9 mouse cellular contexts compared by ENCODE assay signal in the genomic region with DNA sequence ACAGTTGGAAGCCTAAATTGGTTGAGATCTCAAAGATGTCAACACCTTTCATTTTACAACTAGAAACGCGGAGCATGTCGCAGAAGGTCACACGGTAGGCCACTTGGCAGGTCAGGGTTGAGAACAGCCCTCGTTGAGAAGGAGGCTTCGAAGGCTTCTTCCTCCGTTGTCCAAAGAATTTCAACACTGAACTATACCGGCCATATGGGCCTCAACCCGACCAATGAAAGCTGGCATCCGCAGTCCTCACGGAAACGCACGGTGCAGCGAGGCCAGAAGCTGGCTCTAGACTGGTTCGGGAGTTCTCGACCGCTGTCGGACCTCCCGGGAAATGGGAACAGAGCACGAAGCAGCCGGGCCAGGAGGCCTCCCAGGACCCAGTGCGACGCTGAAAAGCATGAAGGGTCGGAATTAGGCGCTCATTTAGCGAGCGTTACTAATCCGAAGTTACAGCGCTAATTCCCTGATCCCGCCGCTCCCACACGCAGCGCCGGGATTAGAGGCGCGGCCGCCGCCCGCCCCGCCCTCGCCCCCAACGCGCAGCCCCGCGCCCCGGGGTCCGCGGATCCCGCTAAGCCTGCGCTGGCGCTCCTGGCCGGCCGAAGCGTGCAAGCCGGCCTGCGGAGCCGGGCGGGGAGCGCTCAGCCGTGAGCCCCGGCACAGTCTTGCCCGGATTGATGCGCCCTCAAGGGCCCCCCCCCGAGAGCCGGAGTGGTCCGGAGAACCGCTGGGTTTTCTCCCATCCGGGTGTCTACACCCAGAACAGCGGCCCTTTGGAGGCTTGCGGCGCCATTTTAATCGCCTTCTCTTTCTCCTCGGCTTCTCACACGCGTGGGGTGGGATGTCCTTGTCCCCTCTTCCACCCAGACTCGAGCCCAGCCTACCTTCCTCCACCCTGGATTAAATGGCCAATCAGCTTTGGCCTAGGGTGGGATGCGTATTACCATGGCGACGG. TPM values are rescaled to one million over a fixed set of nuclear protein-coding genes. Genes with fewer than 3 reads are reported as not detected.
DNase-seq lines count a peak whose midpoint lies in the region; ATAC-seq and TF ChIP-seq lines count a peak whose summit lies in the region.
"Had no signal": no experiment of that assay in that cellular context is flagged by ENCODE, and none has a peak within 500 bp of the region (broad histone marks: within the 10 kb centered on the region; RNA-seq: fewer than 3 reads in every experiment).

No protein-coding gene starts in this region.

- peak overlapping the region; percentile 44 for H3K4me2 ChIP-seq in lung, postnatal 0 days (replicated peaks; ENCODE audit: low read depth, low read length)
- H3K4me2 ChIP-seq in hindbrain, embryonic 16.5 days (ENCODE audit: low read length) = peak overlapping the region; percentile 89

- no peaks in the 10 kb centered on the region for H3K36me3 ChIP-seq in lung, postnatal 0 days (ENCODE audit: insufficient read depth, low read length)
- no peaks in the 10 kb centered on the region for H3K36me3 ChIP-seq in hindbrain, embryonic 16.5 days (ENCODE audit: control insufficient read depth, insufficient read depth, low read length)

- no peak overlapping the region for H3K27ac ChIP-seq in lung, postnatal 0 days (ENCODE audit: low read length)
- H3K27ac ChIP-seq in hindbrain, embryonic 16.5 days (ENCODE audit: low read depth, low read length) = peak overlapping the region; percentile 97
- H3K27ac ChIP-seq in olfactory bulb, adult 2 months (ENCODE audit: insufficient read depth, low read depth, low read length) = peak overlapping the region; percentile 91

- H3K4me1 ChIP-seq in lung, postnatal 0 days (ENCODE audit: insufficient read depth, low read depth, low read length) = no peaks in the 10 kb centered on the region
- H3K4me1 ChIP-seq in hindbrain, embryonic 16.5 days (ENCODE audit: control insufficient read depth, insufficient read depth, low read depth, low read length) = peaks cover 35% of the 10 kb centered on the region
- peaks cover 22% of the 10 kb centered on the region for H3K4me1 ChIP-seq in olfactory bulb, adult 2 months (ENCODE audit: control insufficient read depth, insufficient read depth, low read length)

- H3K9me3 ChIP-seq in lung, postnatal 0 days (ENCODE audit: low read length) = no peaks in the 10 kb centered on the region
- H3K9me3 ChIP-seq in hindbrain, embryonic 16.5 days (ENCODE audit: control insufficient read depth, low read length) = no peaks in the 10 kb centered on the region

- TF ChIP-seq CTCF in lung, postnatal 0 days (IDR thresholded peaks at IDR 0.05) = no peak
- TF ChIP-seq CTCF in olfactory bulb, adult 2 months (IDR thresholded peaks at IDR 0.05; ENCODE audit: insufficient read depth, low read depth, low read length) = no peak

- no peak for TF ChIP-seq EP300 in lung, postnatal 0 days (IDR thresholded peaks at IDR 0.05)

- H3K9ac ChIP-seq in lung, postnatal 0 days (replicated peaks; ENCODE audit: low read depth) = no peak overlapping the region
- peak overlapping the region; percentile 98 for H3K9ac ChIP-seq in hindbrain, embryonic 16.5 days (ENCODE audit: low read depth, low read length)

- peak; percentile 40 for DNase-seq in embryo, embryonic 10.5 days (ENCODE audit: low spot score)
- DNase-seq in embryo, embryonic 10 days (ENCODE audit: low spot score) = no peak
- no peak for DNase-seq in lung, postnatal 0 days (ENCODE audit: low spot score)
- no peak for DNase-seq in lung, postnatal 14 days
- DNase-seq in thymus, postnatal 0 days (ENCODE audit: low spot score) = no peak
- no peak for DNase-seq in lung, postnatal 4 days
- DNase-seq: adrenal gland, adult 2 months had no signal

- ATAC-seq in lung, postnatal 0 days = no peak
- no peak for ATAC-seq in hindbrain, embryonic 16.5 days

- WGBS in lung, postnatal 0 days = 2% methylated on average over 64 of the region's 79 CpGs
- WGBS in hindbrain, embryonic 16.5 days = 1% methylated on average over 74 of the region's 79 CpGs
- WGBS in olfactory bulb, adult 2 months = 2% methylated on average over 79 of the region's 79 CpGs

- no peak for TF ChIP-seq POLR2A in olfactory bulb, adult 2 months (IDR thresholded peaks at IDR 0.05; ENCODE audit: insufficient read depth, low read depth, low read length)

- peaks cover 91% of the 10 kb centered on the region for H3K27me3 ChIP-seq in lung, postnatal 0 days (replicated peaks; ENCODE audit: insufficient read depth, low read length)
- no peaks in the 10 kb centered on the region for H3K27me3 ChIP-seq in hindbrain, embryonic 16.5 days (replicated peaks; ENCODE audit: control insufficient read depth, insufficient read depth, low read length)

- peak overlapping the region; percentile 17; the same call in 1 of the 2 replicates for H3K4me3 ChIP-seq in lung, postnatal 0 days (ENCODE audit: low read depth, low read length)
- H3K4me3 ChIP-seq in hindbrain, embryonic 16.5 days (ENCODE audit: low read length) = peak overlapping the region; percentile 91
- H3K4me3 ChIP-seq in olfactory bulb, adult 2 months (ENCODE audit: insufficient read depth, low read depth, low read length) = peak overlapping the region; percentile 46

RNA-seq across cellular contexts. Expression of a gene that starts 42.4 kb away (rescaled TPM):
- 32.3 and 39.9 TPM in 2 replicates for polyA plus RNA-seq in lung, postnatal 0 days (2015; fragmentation: Nextera tagmentation; extraction: Ambion mirVana)
- polyA plus RNA-seq in hindbrain, embryonic 16.5 days (2015; fragmentation: Nextera tagmentation; extraction: Ambion mirVana) = 24.2 and 26.4 TPM in 2 replicates
- polyA plus RNA-seq in olfactory bulb, adult 2 months (2012; ENCODE audit: insufficient read depth, insufficient read length, low replicate concordance, missing spikeins) = 134 TPM in 1 of 2 replicates, not detected in the other
- polyA plus RNA-seq in thymus, postnatal 0 days (2015; fragmentation: Nextera tagmentation; extraction: Ambion mirVana) = 38.5 and 40.4 TPM in 2 replicates

Comparison
In these comparisons a context has a peak if more than half of its experiments do, and no peak if none do; other contexts are left out.
1. H3K4me3 ChIP-seq: peak in every context shown above with its lines; median percentile 91 in hindbrain, embryonic 16.5 days; 46 in olfactory bulb, adult 2 months; 17 in lung, postnatal 0 days.